Mouse (Mus musculus) thymus, postnatal 14 days (tissue): Measurements from ENCODE around the gene Bbs9.

ENCODE experiments used
- DNase-seq: peaks from one replicate; pipeline ENCODE4 v3.0.0; 2021

The Bbs9 gene

DNA sequence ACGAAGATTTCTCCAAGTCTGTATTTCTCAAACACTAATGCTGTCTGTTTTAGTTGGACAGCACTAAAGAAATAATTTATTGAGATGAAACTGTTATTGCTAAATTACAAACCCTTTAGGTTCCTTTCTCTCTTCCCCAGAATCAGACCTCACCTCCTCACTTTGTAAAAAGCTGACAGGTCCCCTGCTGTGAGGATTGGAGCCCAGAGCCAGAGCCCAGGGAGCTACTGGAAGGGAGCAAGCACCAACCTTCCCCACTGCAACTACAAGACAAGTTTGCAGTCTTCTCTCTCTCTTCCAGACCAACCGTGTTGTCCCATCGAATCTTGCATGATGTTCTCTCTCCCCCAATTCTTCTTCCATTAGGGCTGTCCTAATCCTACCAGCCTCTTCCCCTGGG lies 283.7 kb downstream of the Bbs9 start:
- DNase-seq, result no peak

DNA sequence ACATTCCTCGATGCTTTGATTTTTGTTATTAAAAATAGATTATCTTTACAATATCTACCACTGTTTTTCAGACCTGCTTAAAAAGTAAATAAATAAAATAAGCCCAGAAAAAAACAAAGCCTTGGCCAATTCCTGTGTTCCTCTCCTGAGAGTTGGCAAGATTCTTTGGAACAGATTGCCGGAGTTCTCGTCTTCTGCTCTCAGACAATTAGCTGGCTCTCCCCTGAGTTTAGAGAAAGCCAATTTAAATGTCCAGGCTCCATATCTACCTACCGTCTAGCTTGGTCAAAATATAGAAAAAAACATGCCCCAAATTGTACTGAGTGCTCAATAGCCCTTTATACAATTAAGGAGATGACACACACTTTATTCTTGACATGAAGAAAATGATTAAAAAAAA lies 284.9 kb downstream of the Bbs9 start:
- no peak for DNase-seq

- DNase-seq, result no peak
These were observed 286.0 kb downstream of the Bbs9 start for GRCm38 (mm10) chr9:22761487-22761886.

DNA sequence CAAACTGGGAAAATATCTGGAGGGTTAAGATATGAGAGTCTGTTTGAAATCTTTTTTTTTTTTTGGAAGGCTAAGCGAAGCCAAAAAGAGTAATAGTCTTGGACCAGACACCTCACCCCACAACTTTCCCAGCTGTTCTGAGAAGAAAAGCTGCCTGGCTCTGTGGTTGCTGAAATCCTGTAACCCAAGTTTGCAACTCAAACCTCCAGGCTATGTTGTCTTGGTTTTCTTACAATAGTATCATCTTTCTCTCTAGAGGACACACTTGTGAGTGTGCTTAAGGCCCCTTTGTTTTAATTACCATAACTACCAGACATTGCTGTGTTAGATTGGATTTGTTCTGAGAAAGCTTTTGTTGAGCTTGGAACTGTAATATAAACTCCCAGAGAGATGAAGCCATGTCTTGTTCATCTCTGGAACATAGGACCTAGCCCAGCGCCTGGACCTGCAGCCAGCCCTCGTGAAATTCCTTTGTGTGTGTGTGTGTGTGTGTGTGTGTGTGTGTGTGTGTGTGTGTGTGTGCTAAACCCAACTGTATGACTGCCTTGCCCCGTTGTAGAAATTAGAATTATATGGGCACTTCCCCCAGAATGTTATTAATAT lies 290.2 kb downstream of the Bbs9 start:
- DNase-seq, result no peak

- no peak for DNase-seq
These were observed 291.6 kb downstream of the Bbs9 start for GRCm38 (mm10) chr9:22767154-22767553.

GRCm38 (mm10) chr9:22767860-22768259 lies 292.3 kb downstream of the Bbs9 start:
- DNase-seq, result no peak

DNA sequence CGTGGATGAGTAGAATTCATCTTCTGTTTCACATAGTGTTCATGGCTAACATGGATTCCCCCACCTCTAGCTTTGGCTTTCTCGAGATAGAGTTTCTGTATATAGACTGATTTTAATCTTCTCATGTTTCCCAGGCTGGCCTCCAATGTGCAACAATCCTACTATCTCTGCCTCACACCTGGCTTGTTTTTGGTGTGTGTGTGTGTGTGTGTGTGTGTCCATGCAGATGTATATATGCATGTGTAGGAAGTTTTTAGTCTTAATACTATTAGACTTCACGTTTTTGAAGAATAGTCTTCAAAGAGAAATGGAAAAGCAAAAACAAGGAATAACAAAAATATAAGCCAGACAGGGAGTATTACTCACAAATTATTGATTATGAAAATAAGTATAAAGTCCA lies 296.3 kb downstream of the Bbs9 start:
- DNase-seq, result no peak

- DNase-seq, result no peak
These were observed 300.9 kb downstream of the Bbs9 start for GRCm38 (mm10) chr9:22776246-22776961.

DNA sequence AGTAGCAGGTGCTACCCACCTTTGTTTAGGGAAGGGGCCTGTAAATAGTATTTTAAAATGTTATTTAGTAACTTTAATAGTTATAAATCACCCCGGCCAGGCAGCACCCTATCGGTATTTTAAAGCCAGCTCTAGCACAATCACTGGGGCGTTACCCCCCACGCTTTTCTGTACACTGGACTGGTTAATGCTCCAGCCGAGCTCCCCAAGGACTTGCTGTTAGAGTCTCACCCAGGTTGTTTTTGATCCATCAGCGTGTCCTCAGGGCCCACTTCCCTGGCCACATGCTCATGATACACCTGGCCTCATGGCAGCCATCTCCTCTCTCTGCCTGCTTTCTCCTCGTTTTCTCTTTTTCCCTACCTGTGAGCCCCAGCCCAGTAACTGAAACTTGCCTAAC lies 301.9 kb downstream of the Bbs9 start:
- DNase-seq, result no peak

- DNase-seq, result no peak
These were observed 304.1 kb downstream of the Bbs9 start for GRCm38 (mm10) chr9:22779631-22780030.

- DNase-seq, result no peak
These were observed 310.5 kb downstream of the Bbs9 start for GRCm38 (mm10) chr9:22786006-22786405.

DNA sequence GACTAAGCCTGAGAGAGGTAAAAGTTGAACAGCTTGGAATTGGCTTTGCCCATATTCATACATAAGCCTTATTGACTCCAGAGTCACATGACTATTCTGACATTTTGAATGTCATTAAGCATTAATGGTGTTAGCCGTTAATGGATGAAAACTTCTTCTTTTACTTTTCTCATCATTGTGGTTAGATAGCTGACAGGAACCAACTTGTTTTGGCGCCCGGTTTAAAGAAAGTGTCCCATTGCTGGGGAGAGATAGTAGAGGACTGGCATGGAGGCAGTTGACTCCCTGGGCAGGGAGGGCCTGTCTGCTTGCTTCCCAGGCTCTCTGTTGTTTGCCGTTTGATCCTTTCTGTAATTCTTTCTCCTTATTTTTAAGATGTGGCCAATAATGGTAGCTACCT lies 312.9 kb downstream of the Bbs9 start:
- DNase-seq, result no peak

- no peak for DNase-seq
These were observed 313.3 kb downstream of the Bbs9 start for GRCm38 (mm10) chr9:22788850-22789249.

- no peak for DNase-seq
These were observed 314.1 kb downstream of the Bbs9 start for GRCm38 (mm10) chr9:22789380-22790168.

DNA sequence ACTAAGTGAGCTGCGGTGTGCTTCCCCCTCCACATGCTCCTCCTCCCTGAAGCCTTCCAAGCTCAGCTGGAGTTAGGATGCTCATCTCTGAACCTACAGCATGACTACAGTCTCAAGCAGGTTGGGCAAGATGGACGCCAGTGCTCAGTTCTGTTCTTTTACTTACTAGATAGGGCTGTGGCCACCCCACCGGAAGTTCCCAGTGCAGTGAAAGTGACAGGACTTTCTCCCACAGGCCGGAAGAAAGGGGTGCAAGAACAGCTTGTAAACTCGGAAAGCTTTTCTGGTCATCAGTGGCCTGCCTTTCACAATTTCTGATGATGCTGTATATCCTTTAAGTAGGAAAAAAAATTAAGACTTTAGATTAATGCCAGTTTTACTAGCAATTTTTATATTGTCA lies 315.7 kb downstream of the Bbs9 start:
- no peak for DNase-seq

DNA sequence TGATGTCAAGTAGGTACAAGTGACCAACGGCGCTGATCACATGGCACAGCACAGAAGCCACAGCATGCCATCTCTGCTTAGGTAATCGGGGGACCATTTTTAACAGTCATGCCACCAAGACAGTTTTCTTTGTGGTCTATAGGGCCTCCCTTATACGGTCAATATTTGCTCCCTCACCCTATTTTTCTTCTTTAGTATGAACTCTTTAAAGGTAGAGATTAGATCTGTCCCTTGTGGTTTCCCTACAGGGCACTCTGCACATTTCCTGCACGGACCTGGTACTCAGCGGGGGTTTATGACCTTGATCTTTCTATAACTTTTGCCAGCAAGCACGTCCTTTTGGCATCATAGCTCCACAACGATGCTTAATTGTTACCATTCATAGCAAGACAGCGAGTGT lies 316.2 kb downstream of the Bbs9 start:
- no peak for DNase-seq

DNA sequence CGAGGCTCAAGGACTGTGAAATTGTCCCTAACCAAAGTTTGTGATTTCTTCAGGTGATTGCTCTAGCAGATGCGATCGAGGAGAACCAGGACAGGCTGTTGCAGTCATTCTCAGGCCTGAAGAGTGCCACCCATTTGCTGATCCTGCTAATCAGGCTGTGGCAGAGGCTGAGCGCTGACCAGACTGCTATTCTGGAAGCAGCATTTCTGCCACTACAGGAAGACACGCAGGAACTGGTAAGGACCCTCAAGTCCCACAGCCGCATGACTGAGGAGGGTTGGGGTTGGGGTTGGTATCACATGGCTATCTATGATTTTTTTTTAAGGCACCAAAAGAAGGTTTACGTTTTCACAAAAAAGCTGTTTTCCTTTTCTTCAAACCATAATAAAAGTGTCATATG lies 318.2 kb downstream of the Bbs9 start:
- no peak for DNase-seq

GRCm38 (mm10) chr9:22800675-22801074 lies 325.2 kb downstream of the Bbs9 start:
- no peak for DNase-seq

GRCm38 (mm10) chr9:22805981-22806380 lies 330.5 kb downstream of the Bbs9 start:
- no peak for DNase-seq

DNA sequence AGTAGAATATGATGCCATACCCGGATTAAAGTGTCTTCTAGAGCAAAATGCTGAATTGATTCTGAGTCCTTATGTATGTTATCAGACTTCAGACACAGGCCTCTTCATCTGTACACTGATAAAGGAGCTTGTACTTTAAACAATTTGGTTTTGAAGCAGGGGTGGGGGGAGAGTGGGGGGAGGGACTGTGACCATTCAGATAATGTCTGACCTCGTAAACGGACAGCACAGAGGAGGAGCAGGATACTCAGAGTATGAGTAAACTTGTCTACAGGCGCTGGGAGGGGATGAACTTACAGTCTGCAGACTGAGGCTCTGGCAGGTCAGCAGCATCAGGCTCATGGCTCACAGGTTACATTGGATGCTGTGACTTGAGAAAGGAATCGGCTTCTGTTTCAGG lies 331.0 kb downstream of the Bbs9 start:
- DNase-seq, result no peak

DNA sequence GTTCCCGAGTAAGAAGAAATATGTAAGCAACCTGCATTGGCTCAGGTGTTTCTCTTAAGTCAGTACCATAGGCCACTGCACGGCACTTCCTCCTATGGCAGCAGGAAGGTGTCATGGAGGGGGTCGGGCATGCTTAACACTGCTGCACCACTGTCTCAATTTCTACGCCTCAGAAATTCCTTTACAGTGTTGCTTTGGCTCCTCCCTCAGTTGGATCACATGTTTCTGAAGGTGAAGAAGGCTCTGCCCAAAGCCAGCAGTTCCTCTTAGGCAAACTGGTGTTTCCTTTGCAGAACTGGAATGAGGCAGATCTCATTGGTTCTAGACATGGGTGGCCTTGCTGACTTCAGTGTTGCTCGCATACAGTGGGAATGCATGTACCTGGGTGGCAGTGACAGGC lies 332.2 kb downstream of the Bbs9 start:
- DNase-seq, result no peak

DNA sequence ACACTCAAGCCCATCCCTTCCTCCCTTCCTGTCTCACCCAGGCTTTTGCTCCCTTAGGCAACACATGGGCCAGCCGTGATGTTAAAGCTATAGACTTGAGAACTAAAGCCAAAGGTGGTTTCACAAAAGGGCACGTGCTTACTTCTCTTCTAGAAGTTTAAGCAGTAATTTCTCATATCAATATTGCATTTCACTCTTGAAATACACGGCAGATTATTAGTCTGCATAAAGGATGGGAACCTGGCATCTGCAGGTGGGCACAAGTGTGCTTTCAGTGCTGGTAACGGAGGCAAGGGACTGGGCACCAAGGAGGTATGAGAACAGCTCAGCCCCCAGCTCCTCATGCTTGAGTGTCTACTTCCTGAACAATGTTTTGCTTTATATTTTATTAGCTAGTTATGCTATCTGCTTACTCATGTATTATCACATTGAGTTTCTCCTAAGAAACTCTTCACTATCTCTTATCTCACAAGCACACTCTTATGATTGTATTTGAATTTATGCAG lies 334.2 kb downstream of the Bbs9 start:
- no peak for DNase-seq

GRCm38 (mm10) chr9:22810454-22810853 lies 334.9 kb downstream of the Bbs9 start:
- no peak for DNase-seq

DNA sequence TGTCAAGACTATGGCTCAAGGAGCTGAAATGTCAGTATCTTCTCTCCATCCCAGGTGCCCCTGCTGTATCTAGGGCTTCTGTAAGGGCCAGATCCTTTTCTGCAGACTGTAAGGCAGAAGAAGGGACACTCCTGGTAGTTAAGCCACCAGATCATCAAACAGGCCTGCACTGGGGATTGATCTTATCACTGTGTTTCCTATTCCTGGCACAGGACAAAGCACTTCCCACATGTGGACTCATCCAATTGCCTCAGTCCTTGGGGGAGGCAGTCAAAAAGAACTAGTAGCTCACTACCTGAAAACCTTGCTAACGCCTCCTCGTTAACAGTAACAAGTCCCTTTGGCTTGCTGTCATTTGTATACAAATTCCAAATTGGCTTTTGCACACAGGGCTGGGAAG lies 336.4 kb downstream of the Bbs9 start:
- DNase-seq, result no peak
